ENCODE assay signal across 8 mouse cellular contexts in genomic region chr14:8300281-8300680, GRCm38 (mm10). TPM values are rescaled to one million over a fixed set of nuclear protein-coding genes. Genes with fewer than 3 reads are reported as not detected.
DNase-seq lines count a peak whose midpoint lies in the region; ATAC-seq and TF ChIP-seq lines count a peak whose summit lies in the region.

No protein-coding gene starts in this region.

- H3K27me3 ChIP-seq in kidney, postnatal 0 days (ENCODE audit: insufficient read depth, low read length) = no peaks in the 10 kb centered on the region
- H3K27me3 ChIP-seq in midbrain, embryonic 12.5 days = no peaks in the 10 kb centered on the region

- no peak overlapping the region for H3K4me2 ChIP-seq in kidney, postnatal 0 days (ENCODE audit: low read length)
- H3K4me2 ChIP-seq in midbrain, embryonic 12.5 days (replicated peaks) = no peak overlapping the region

- DNase-seq in layer of hippocampus, adult 2 months (ENCODE audit: low spot score in 2 of 2) = peak; percentile 38 to 55
- no peak for DNase-seq in layer of hippocampus, postnatal 36 days
- DNase-seq in ES-CJ7 (ENCODE audit: low read depth, low spot score) = peak; percentile 79
- DNase-seq in c-Kit-negative CD71-positive TER-119-positive erythroid progenitor cells, embryonic 14.5 days (ENCODE audit: low read depth, low spot score) = peak; percentile 12
- peak; percentile 61 for DNase-seq in kidney, postnatal 0 days (ENCODE audit: low spot score)
- no peak for DNase-seq in urinary bladder, postnatal 10 days (ENCODE audit: low spot score)

- peak; percentile 81 for TF ChIP-seq CTCF in layer of hippocampus, adult 2 months (conservative IDR thresholded peaks at IDR 0.05)
- TF ChIP-seq CTCF in kidney, postnatal 0 days (IDR thresholded peaks at IDR 0.05; ENCODE audit: low read depth) = peak; percentile 78

- no peak overlapping the region for H3K9ac ChIP-seq in kidney, postnatal 0 days (ENCODE audit: low read depth, low read length)
- H3K9ac ChIP-seq in midbrain, embryonic 12.5 days (replicated peaks) = no peak overlapping the region

- ATAC-seq in erythroblast, adult 5-6 weeks (replicated peaks; ENCODE audit: low FRiP score, poor library complexity, severe bottlenecking) = peak; percentile 58; the same call in 1 of the 2 replicates
- peak; percentile 72 for ATAC-seq in kidney, postnatal 0 days (replicated peaks; ENCODE audit: low FRiP score, low read depth)
- peak; percentile 25; the same call in 1 of the 2 replicates for ATAC-seq in midbrain, embryonic 12.5 days (ENCODE audit: low FRiP score, low read depth)

- H3K4me1 ChIP-seq in kidney, postnatal 0 days (replicated peaks; ENCODE audit: insufficient read depth, low read length) = no peaks in the 10 kb centered on the region
- H3K4me1 ChIP-seq in midbrain, embryonic 12.5 days = no peaks in the 10 kb centered on the region

- no peak overlapping the region for H3K4me3 ChIP-seq in layer of hippocampus, adult 2 months
- H3K4me3 ChIP-seq in kidney, postnatal 0 days (replicated peaks; ENCODE audit: low read depth, low read length) = no peak overlapping the region
- no peak overlapping the region for H3K4me3 ChIP-seq in midbrain, embryonic 12.5 days

- no peaks in the 10 kb centered on the region for H3K9me3 ChIP-seq in kidney, postnatal 0 days (replicated peaks; ENCODE audit: low read length)
- no peaks in the 10 kb centered on the region for H3K9me3 ChIP-seq in midbrain, embryonic 12.5 days

- no peaks in the 10 kb centered on the region for H3K36me3 ChIP-seq in kidney, postnatal 0 days (ENCODE audit: insufficient read depth, low read length)
- no peaks in the 10 kb centered on the region for H3K36me3 ChIP-seq in midbrain, embryonic 12.5 days

- WGBS in kidney, postnatal 0 days = 26% methylated on average over 8 of the region's 8 CpGs
- WGBS in midbrain, embryonic 12.5 days = 27% methylated on average over 8 of the region's 8 CpGs

- no peak overlapping the region for H3K27ac ChIP-seq in layer of hippocampus, adult 2 months
- H3K27ac ChIP-seq in kidney, postnatal 0 days = no peak overlapping the region
- no peak overlapping the region for H3K27ac ChIP-seq in midbrain, embryonic 12.5 days (replicated peaks)

RNA-seq across cellular contexts. Expression of gene Fam107a, which starts 17.5 kb away (rescaled TPM):
- total RNA-seq in layer of hippocampus, adult 2 months (2021) = 100 to 1,000 TPM; 275 to 282 TPM
- 100 to 1,000 TPM; 250 to 311 TPM for total RNA-seq in layer of hippocampus, postnatal 36 days (2021)
- not detected in 2 replicates for total RNA-seq in erythroblast, adult 5-6 weeks (2015; ENCODE audit: low replicate concordance)
- total RNA-seq in erythroblast, adult 5-6 weeks (2017; ENCODE audit: low replicate concordance) = not detected in 2 replicates
- 8.0 and 8.2 TPM in 2 replicates for polyA plus RNA-seq in kidney, postnatal 0 days (2015; fragmentation: Nextera tagmentation; extraction: Ambion mirVana)
- polyA plus RNA-seq in midbrain, embryonic 12.5 days (2016; fragmentation: Nextera tagmentation; extraction: Ambion mirVana) = 0.24 and 0.48 TPM in 2 replicates

RNA-seq across cellular contexts. Expression of gene Acox2, which starts 41.1 kb away (rescaled TPM):
- not detected for total RNA-seq in layer of hippocampus, adult 2 months (2021)
- total RNA-seq in layer of hippocampus, postnatal 36 days (2021) = not detected
- total RNA-seq in erythroblast, adult 5-6 weeks (2015; ENCODE audit: low replicate concordance) = not detected in 2 replicates
- not detected in 2 replicates for total RNA-seq in erythroblast, adult 5-6 weeks (2017; ENCODE audit: low replicate concordance)
- polyA plus RNA-seq in kidney, postnatal 0 days (2015; fragmentation: Nextera tagmentation; extraction: Ambion mirVana) = 6.2 and 7.1 TPM in 2 replicates
- polyA plus RNA-seq in midbrain, embryonic 12.5 days (2016; fragmentation: Nextera tagmentation; extraction: Ambion mirVana) = not detected in 2 replicates

Comparison
In these comparisons a context has a peak if more than half of its experiments do, and no peak if none do; other contexts are left out.
1. DNase-seq: peak in layer of hippocampus, adult 2 months (2 of 2), ES-CJ7 (single experiment), c-Kit-negative CD71-positive TER-119-positive erythroid progenitor cells, embryonic 14.5 days (single experiment) and kidney, postnatal 0 days (single experiment); none in layer of hippocampus, postnatal 36 days (0 of 2) and urinary bladder, postnatal 10 days (single experiment).
2. RNA of gene Fam107a, which starts 17.5 kb away (total RNA-seq): 250 to 311 TPM in layer of hippocampus, postnatal 36 days and 275 to 282 TPM in layer of hippocampus, adult 2 months; not detected in erythroblast, adult 5-6 weeks; every median in the first group is over 100 times any median in the second.
3. Peak in every context shown above with its lines, with median percentiles within 50 percentile points of each other: ATAC-seq.